ENCODE assay signal across 7 mouse cellular contexts in genomic region chr8:111643264-111644141, GRCm38 (mm10). TPM values are rescaled to one million over a fixed set of nuclear protein-coding genes. Genes with fewer than 3 reads are reported as not detected.
DNase-seq lines count a peak whose midpoint lies in the region; ATAC-seq and TF ChIP-seq lines count a peak whose summit lies in the region.

Gene Zfp1 (plus strand): TSS chr8:111643401.

- H3K4me2 ChIP-seq in intestine, postnatal 0 days (replicated peaks; ENCODE audit: low read depth) = peak within 1 kb of the TSS; percentile 91
- H3K4me2 ChIP-seq in midbrain, embryonic 12.5 days (replicated peaks) = peak within 1 kb of the TSS; percentile 60

- peak; percentile 95 for ATAC-seq in intestine, postnatal 0 days
- peak; percentile 98 for ATAC-seq in midbrain, embryonic 12.5 days (ENCODE audit: low FRiP score, low read depth)

- peak within 1 kb of the TSS; percentile 98 for H3K27ac ChIP-seq in intestine, postnatal 0 days (ENCODE audit: low read depth, low read length)
- H3K27ac ChIP-seq in midbrain, embryonic 12.5 days (replicated peaks) = peak within 1 kb of the TSS; percentile 92
- H3K27ac ChIP-seq in small intestine, adult 2 months (ENCODE audit: insufficient read depth, low read depth, low read length) = peak within 1 kb of the TSS; percentile 93

- intact Hi-C loops in left cerebral cortex, postnatal 4 days (cut with DNase I) = no loop called here

- peak; percentile 59 for TF ChIP-seq POLR2A in small intestine, adult 2 months (IDR thresholded peaks at IDR 0.05; ENCODE audit: low read depth, low read length)

- 0 out of 2 replicates have a peak, but pooled peaks cover 3% of the 10 kb centered on the region for H3K4me1 ChIP-seq in intestine, postnatal 0 days (replicated peaks; ENCODE audit: control insufficient read depth, insufficient read depth, low read length)
- peaks cover 5% of the 10 kb centered on the region for H3K4me1 ChIP-seq in midbrain, embryonic 12.5 days
- H3K4me1 ChIP-seq in small intestine, adult 2 months (ENCODE audit: control insufficient read depth, insufficient read depth, insufficient read length, low read length) = peaks cover 1% of the 10 kb centered on the region; the same call in 1 of the 2 replicates

- H3K27me3 ChIP-seq in intestine, postnatal 0 days (replicated peaks; ENCODE audit: control insufficient read depth, insufficient read depth, low read length) = no peaks in the 10 kb centered on the region
- no peaks in the 10 kb centered on the region for H3K27me3 ChIP-seq in midbrain, embryonic 12.5 days
- no peaks in the 10 kb centered on the region for H3K27me3 ChIP-seq in small intestine, adult 2 months (ENCODE audit: control insufficient read depth, insufficient read depth, low read length)

- H3K9ac ChIP-seq in intestine, postnatal 0 days (ENCODE audit: low read depth, low read length) = peak within 1 kb of the TSS; percentile 92
- peak within 1 kb of the TSS; percentile 88 for H3K9ac ChIP-seq in midbrain, embryonic 12.5 days (replicated peaks)

- peak; percentile 92 for DNase-seq in adrenal gland, adult 8-10 months
- peak; percentile 93 for DNase-seq in embryo, embryonic 9.5 days (ENCODE audit: extremely low spot score)
- no peak for DNase-seq in gonadal fat pad, adult 2 months (ENCODE audit: low read depth)
- peak; percentile 94 for DNase-seq in left cerebral cortex, postnatal 4 days

- under 1% methylated on average over 73 of the region's 75 CpGs for WGBS in intestine, postnatal 0 days
- under 1% methylated on average over 68 of the region's 75 CpGs for WGBS in midbrain, embryonic 12.5 days
- WGBS in small intestine, adult 2 months = 1% methylated on average over 73 of the region's 75 CpGs

- TF ChIP-seq CTCF in intestine, postnatal 0 days (IDR thresholded peaks at IDR 0.05; ENCODE audit: low read depth) = peak; percentile 26; the same call in 1 of the 2 replicates
- TF ChIP-seq CTCF in small intestine, adult 2 months (IDR thresholded peaks at IDR 0.05; ENCODE audit: extremely low read depth, insufficient read length, insufficient replicate concordance, low read depth, low read length) = no peak

- no peaks in the 10 kb centered on the region for H3K9me3 ChIP-seq in intestine, postnatal 0 days (ENCODE audit: control insufficient read depth)
- H3K9me3 ChIP-seq in midbrain, embryonic 12.5 days = no peaks in the 10 kb centered on the region

- peak within 1 kb of the TSS; percentile 87 for H3K4me3 ChIP-seq in intestine, postnatal 0 days (ENCODE audit: low read depth, low read length)
- H3K4me3 ChIP-seq in midbrain, embryonic 12.5 days = peak within 1 kb of the TSS; percentile 88
- H3K4me3 ChIP-seq in small intestine, adult 2 months (ENCODE audit: low read depth, low read length) = peak within 1 kb of the TSS; percentile 94

- H3K36me3 ChIP-seq in intestine, postnatal 0 days (ENCODE audit: control insufficient read depth, insufficient read depth) = no peaks in the 10 kb centered on the region
- H3K36me3 ChIP-seq in midbrain, embryonic 12.5 days = no peaks in the 10 kb centered on the region
- no peaks in the 10 kb centered on the region for H3K36me3 ChIP-seq in small intestine, adult 2 months (ENCODE audit: control insufficient read depth, insufficient read depth, low read length)

RNA-seq across cellular contexts. Expression of gene Zfp1, which starts in this region (rescaled TPM):
- total RNA-seq in adrenal gland, adult 8-10 months (2022) = 10 to 100 TPM in 2 of 4 experiments, 1 to 10 TPM in 2; 7.9 to 11.6 (median 9.7) TPM
- 12.1 and 12.7 TPM in 2 replicates for polyA plus RNA-seq in gonadal fat pad, adult 2 months (2012; rRNA removed)
- polyA plus RNA-seq in intestine, postnatal 0 days (2015; fragmentation: Nextera tagmentation; extraction: Ambion mirVana) = 6.9 and 7.8 TPM in 2 replicates
- total RNA-seq in left cerebral cortex, postnatal 4 days (2021) = 10 to 100 TPM; 23.0 to 25.0 TPM
- polyA plus RNA-seq in midbrain, embryonic 12.5 days (2016; fragmentation: Nextera tagmentation; extraction: Ambion mirVana) = 24.3 and 25.5 TPM in 2 replicates
- 1.3 and 1.6 TPM in 2 replicates for polyA plus RNA-seq in small intestine, adult 2 months (2012; rRNA removed)
